Mouse (Mus musculus): ENCODE measurements around the gene Ccdc113. TPM values are rescaled to one million over a fixed set of nuclear protein-coding genes. Genes with fewer than 3 reads are reported as not detected.

Gene Ccdc113
- polyA plus RNA-seq, 1 experiment from 2014 or later, result 0.14 TPM

DNA sequence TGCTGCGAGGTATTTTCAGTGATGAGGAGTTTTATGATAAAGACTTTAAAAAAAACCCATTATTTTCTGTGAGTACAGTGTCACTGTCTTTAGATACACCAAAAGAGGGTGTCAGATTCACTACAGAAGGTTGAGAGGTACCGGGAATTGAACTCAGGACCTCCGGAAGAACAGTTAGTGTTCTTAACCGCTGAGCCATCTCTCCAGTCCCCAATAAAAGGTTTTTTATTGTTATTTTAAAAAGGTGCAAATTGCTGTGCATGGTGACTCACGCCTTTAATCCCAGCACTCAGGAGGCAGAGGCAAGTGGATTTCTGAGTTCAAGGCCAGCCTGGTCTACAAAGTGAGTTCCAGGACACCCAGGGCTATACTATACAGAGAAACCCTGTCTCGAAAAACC is 38.4 kb upstream of the Ccdc113 start:
- Histone ChIP-seq H3K27me3 (replicated peaks; ENCODE audit: control insufficient read depth, insufficient read depth, low read length) (no peaks in the 10 kb centered on the region), H3K27ac (ENCODE audit: low read depth, low read length) (no peak overlapping the region), H3K36me3 (ENCODE audit: control insufficient read depth, insufficient read depth) (no peaks in the 10 kb centered on the region), H3K4me3 (ENCODE audit: low read depth, low read length) (no peak overlapping the region), H3K4me1 (replicated peaks; ENCODE audit: control insufficient read depth, insufficient read depth, low read length) (no peaks in the 10 kb centered on the region), H3K9ac (ENCODE audit: low read depth, low read length) (no peak overlapping the region), H3K4me2 (replicated peaks; ENCODE audit: low read depth) (no peak overlapping the region), H3K9me3 (ENCODE audit: control insufficient read depth) (no peaks in the 10 kb centered on the region)
- 87% methylated on average over 6 of the region's 6 CpGs for WGBS
- no peak for ATAC-seq
- no peak for TF ChIP-seq CTCF (IDR thresholded peaks at IDR 0.05; ENCODE audit: low read depth)

DNA sequence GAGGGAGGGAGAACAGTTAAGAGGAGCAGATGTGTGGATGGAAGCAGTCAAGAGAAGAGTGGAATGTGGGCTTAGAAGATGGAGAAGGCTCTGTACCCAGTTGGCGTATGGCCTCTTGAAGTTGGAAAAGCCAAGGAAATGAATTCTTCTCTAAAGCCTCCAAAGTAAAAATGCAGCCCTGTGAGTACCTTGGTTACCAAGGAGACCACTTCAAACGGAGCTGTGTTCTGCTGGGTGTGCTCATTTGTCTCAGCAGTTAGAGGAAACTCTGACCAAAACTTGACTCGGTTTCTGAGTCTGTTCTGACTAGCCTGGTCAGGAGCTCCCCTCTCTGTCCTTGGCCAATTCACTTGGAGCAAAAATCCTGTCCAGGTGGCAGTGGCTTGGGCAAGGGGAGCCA is 37.5 kb upstream of the Ccdc113 start:
- no peak for ATAC-seq
- 39% methylated on average over 3 of the region's 3 CpGs for WGBS

DNA sequence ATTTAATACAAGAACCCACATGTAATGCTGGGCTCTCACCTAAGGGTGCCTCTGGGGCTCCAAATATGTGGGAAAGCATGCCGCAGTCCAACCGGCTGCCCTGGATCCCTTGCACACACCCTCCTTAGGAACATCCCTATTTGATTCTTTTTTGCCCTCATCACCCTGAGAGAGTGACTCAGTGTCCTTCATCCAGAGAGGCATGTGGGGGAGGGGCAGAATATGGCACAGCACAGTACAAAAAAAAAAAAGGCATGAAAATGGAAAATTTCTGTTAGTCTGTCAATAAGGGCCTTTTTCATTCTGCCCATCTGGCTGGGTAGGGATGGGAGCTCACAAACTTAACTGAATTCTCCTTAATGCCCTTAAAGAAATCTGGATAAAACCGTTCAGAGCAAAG is 36.1 kb upstream of the Ccdc113 start:
- Histone ChIP-seq H3K9ac (ENCODE audit: low read depth, low read length) (no peak overlapping the region), H3K27me3 (replicated peaks; ENCODE audit: control insufficient read depth, insufficient read depth, low read length) (no peaks in the 10 kb centered on the region), H3K27ac (ENCODE audit: low read depth, low read length) (no peak overlapping the region), H3K4me2 (replicated peaks; ENCODE audit: low read depth) (no peak overlapping the region), H3K4me1 (replicated peaks; ENCODE audit: control insufficient read depth, insufficient read depth, low read length) (no peaks in the 10 kb centered on the region), H3K9me3 (ENCODE audit: control insufficient read depth) (no peaks in the 10 kb centered on the region), H3K4me3 (ENCODE audit: low read depth, low read length) (no peak overlapping the region), H3K36me3 (ENCODE audit: control insufficient read depth, insufficient read depth) (no peaks in the 10 kb centered on the region)
- TF ChIP-seq CTCF (IDR thresholded peaks at IDR 0.05; ENCODE audit: low read depth), result no peak
- ATAC-seq, result no peak
- 68% methylated on average over 3 of the region's 3 CpGs for WGBS

More for the DNA sequence above, 37.5 kb upstream of the Ccdc113 start:
- TF ChIP-seq CTCF (IDR thresholded peaks at IDR 0.05; ENCODE audit: low read depth), result no peak
- Histone ChIP-seq H3K27me3 (replicated peaks; ENCODE audit: control insufficient read depth, insufficient read depth, low read length) (no peaks in the 10 kb centered on the region), H3K9ac (ENCODE audit: low read depth, low read length) (no peak overlapping the region), H3K9me3 (ENCODE audit: control insufficient read depth) (no peaks in the 10 kb centered on the region), H3K4me1 (replicated peaks; ENCODE audit: control insufficient read depth, insufficient read depth, low read length) (no peaks in the 10 kb centered on the region), H3K4me2 (replicated peaks; ENCODE audit: low read depth) (no peak overlapping the region), H3K27ac (ENCODE audit: low read depth, low read length) (no peak overlapping the region), H3K36me3 (ENCODE audit: control insufficient read depth, insufficient read depth) (no peaks in the 10 kb centered on the region), H3K4me3 (ENCODE audit: low read depth, low read length) (no peak overlapping the region)

DNA sequence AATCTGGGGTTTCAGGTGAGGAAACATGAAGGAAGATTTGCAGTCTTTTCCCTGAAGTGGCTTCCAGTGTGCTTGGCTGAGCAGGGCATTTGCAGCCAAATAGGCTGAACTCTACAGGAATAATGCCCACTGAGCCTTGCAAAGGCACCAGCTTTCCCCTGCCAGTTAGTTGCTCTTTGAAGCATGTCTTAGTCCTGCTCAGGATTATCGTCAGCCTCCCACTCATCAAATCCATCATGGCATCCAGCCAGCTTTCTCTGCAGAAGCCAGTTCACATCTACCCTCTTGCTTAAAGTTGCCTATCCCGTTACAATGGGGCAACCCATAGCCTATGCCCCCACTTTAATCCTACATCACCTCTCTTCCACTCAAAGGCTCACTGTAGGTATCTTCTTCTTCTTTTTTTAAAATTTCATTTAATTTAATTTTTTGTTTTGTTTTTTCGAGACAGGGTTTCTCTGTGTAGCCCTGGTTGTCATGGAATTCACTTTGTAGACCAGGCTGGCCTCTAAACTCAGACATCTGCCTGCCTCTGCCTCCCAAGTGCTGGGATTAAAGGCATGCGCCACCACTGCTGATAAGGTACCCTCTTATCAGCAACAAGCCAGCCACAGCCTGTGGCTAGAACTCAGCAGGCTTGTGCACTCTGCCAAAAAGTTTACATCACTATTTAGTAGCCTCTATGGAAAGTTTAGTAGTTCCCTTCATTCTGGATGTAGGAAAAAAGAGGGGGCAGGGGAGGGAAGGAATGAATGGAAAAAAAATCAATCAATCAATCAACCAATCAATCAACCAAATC is 34.4 kb upstream of the Ccdc113 start:
- no peaks in the 10 kb centered on the region for H3K9me3 ChIP-seq (ENCODE audit: control insufficient read depth)
- no peaks in the 10 kb centered on the region for H3K27me3 ChIP-seq (replicated peaks; ENCODE audit: control insufficient read depth, insufficient read depth, low read length)
- H3K4me3 ChIP-seq (ENCODE audit: low read depth, low read length), result no peak overlapping the region
- no peak for ATAC-seq
- H3K36me3 ChIP-seq (ENCODE audit: control insufficient read depth, insufficient read depth), result no peaks in the 10 kb centered on the region
- no peak for TF ChIP-seq CTCF (IDR thresholded peaks at IDR 0.05; ENCODE audit: low read depth)
- H3K9ac ChIP-seq (ENCODE audit: low read depth, low read length), result no peak overlapping the region
- no peak overlapping the region for H3K4me2 ChIP-seq (replicated peaks; ENCODE audit: low read depth)
- WGBS, result 64% methylated on average over 4 of the region's 4 CpGs
- H3K4me1 ChIP-seq (replicated peaks; ENCODE audit: control insufficient read depth, insufficient read depth, low read length), result no peaks in the 10 kb centered on the region
- no peak overlapping the region for H3K27ac ChIP-seq (ENCODE audit: low read depth, low read length)

DNA sequence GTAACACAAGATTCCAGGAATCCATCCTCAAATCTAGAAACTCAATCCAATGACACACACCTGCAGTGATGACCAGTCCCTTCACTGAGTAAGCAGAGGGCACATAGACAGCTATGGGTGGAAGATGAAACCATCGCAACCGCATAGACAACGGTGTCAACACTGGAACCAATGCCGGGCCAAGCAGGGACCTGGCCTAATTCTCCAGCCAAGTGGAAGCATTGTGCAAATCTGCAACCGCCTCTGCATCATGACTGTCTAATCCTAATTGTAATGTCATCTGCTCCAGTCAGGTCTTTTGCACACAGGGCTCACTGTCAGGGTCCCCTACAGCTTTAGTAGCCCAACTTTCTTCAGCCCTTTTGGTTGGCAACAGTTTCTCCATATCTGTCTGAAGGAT is 33.4 kb upstream of the Ccdc113 start:
- no peak for TF ChIP-seq CTCF (IDR thresholded peaks at IDR 0.05; ENCODE audit: low read depth)
- ATAC-seq, result no peak
- H3K4me1 ChIP-seq (replicated peaks; ENCODE audit: control insufficient read depth, insufficient read depth, low read length), result no peaks in the 10 kb centered on the region
- no peaks in the 10 kb centered on the region for H3K36me3 ChIP-seq (ENCODE audit: control insufficient read depth, insufficient read depth)
- no peak overlapping the region for H3K4me2 ChIP-seq (replicated peaks; ENCODE audit: low read depth)
- H3K9ac ChIP-seq (ENCODE audit: low read depth, low read length), result no peak overlapping the region
- 93% methylated on average over 5 of the region's 5 CpGs for WGBS
- H3K27ac ChIP-seq (ENCODE audit: low read depth, low read length), result no peak overlapping the region
- H3K9me3 ChIP-seq (ENCODE audit: control insufficient read depth), result no peaks in the 10 kb centered on the region
- no peak overlapping the region for H3K4me3 ChIP-seq (ENCODE audit: low read depth, low read length)
- no peaks in the 10 kb centered on the region for H3K27me3 ChIP-seq (replicated peaks; ENCODE audit: control insufficient read depth, insufficient read depth, low read length)

DNA sequence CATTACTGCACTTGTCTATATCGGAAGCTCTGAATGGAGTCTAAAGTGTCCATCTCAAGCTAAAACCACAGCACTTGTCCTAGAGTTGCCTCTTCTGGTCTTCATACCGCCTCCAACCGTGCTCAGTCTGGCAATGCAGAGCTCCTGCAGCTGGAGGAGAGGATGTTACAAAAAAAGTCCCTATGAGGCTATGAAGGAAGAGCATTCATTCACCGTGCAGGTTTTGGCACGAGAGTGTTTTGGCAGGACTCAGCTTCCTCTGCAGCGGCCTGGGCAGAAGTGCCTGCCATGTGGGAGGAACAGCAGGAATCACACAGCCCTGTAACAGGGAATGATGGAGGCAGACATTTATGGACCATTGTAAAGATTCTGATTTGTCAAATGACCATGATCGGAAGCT is 31.5 kb upstream of the Ccdc113 start:
- no peaks in the 10 kb centered on the region for H3K36me3 ChIP-seq (ENCODE audit: control insufficient read depth, insufficient read depth)
- H3K27ac ChIP-seq (ENCODE audit: low read depth, low read length), result no peak overlapping the region
- no peak overlapping the region for H3K4me2 ChIP-seq (replicated peaks; ENCODE audit: low read depth)
- no peak for ATAC-seq
- no peak overlapping the region for H3K4me3 ChIP-seq (ENCODE audit: low read depth, low read length)
- WGBS, result 75% methylated on average over 7 of the region's 7 CpGs
- no peaks in the 10 kb centered on the region for H3K4me1 ChIP-seq (replicated peaks; ENCODE audit: control insufficient read depth, insufficient read depth, low read length)
- H3K9me3 ChIP-seq (ENCODE audit: control insufficient read depth), result no peaks in the 10 kb centered on the region
- H3K9ac ChIP-seq (ENCODE audit: low read depth, low read length), result no peak overlapping the region
- no peaks in the 10 kb centered on the region for H3K27me3 ChIP-seq (replicated peaks; ENCODE audit: control insufficient read depth, insufficient read depth, low read length)
- no peak for TF ChIP-seq CTCF (IDR thresholded peaks at IDR 0.05; ENCODE audit: low read depth)

Measured in intestine, postnatal 0 days (tissue).